Mouse (Mus musculus): ENCODE results near the gene Dexi. TPM values are rescaled to one million over a fixed set of nuclear protein-coding genes. Genes with fewer than 3 reads are reported as not detected.
A peak's percentile ranks its signal among the peaks of the same experiment; 100 is the strongest.

Gene Dexi
- polyA plus RNA-seq, 1 experiment from 2014 or later, result 21.7 TPM

- Histone ChIP-seq H3K4me2 (ENCODE audit: low read length) (no peak overlapping the region), H3K4me1 (replicated peaks; ENCODE audit: insufficient read depth, low read length) (no peaks in the 10 kb centered on the region), H3K36me3 (ENCODE audit: insufficient read depth, low read length) (no peaks in the 10 kb centered on the region), H3K4me3 (replicated peaks; ENCODE audit: low read depth, low read length) (no peak overlapping the region), H3K9me3 (replicated peaks; ENCODE audit: low read length) (no peaks in the 10 kb centered on the region), H3K27ac (no peak overlapping the region), H3K27me3 (ENCODE audit: insufficient read depth, low read length) (no peaks in the 10 kb centered on the region), H3K9ac (ENCODE audit: low read depth, low read length) (no peak overlapping the region)
- no peak for TF ChIP-seq CTCF (IDR thresholded peaks at IDR 0.05; ENCODE audit: low read depth)
- 78% methylated on average over 4 of the region's 4 CpGs for WGBS
- DNase-seq (ENCODE audit: low spot score) (no peak), ATAC-seq (replicated peaks; ENCODE audit: low FRiP score, low read depth) (no peak)
Measured at GRCm38 (mm10) chr16:10524866-10525609, 17.8 kb downstream of the Dexi start.

- Histone ChIP-seq H3K4me1 (replicated peaks; ENCODE audit: insufficient read depth, low read length) (no peaks in the 10 kb centered on the region), H3K27me3 (ENCODE audit: insufficient read depth, low read length) (no peaks in the 10 kb centered on the region), H3K27ac (no peak overlapping the region), H3K4me2 (ENCODE audit: low read length) (no peak overlapping the region), H3K36me3 (ENCODE audit: insufficient read depth, low read length) (no peaks in the 10 kb centered on the region), H3K4me3 (replicated peaks; ENCODE audit: low read depth, low read length) (no peak overlapping the region), H3K9me3 (replicated peaks; ENCODE audit: low read length) (no peaks in the 10 kb centered on the region), H3K9ac (ENCODE audit: low read depth, low read length) (no peak overlapping the region)
- ATAC-seq (replicated peaks; ENCODE audit: low FRiP score, low read depth) (no peak), DNase-seq (ENCODE audit: low spot score) (no peak)
- no peak for TF ChIP-seq CTCF (IDR thresholded peaks at IDR 0.05; ENCODE audit: low read depth)
- 82% methylated on average over 8 of the region's 8 CpGs for WGBS
Measured at GRCm38 (mm10) chr16:10523650-10524049, 19.2 kb downstream of the Dexi start.

GRCm38 (mm10) chr16:10522811-10523210 lies 20.0 kb downstream of the Dexi start:
- Histone ChIP-seq H3K9ac (ENCODE audit: low read depth, low read length) (no peak overlapping the region), H3K27ac (no peak overlapping the region), H3K4me2 (ENCODE audit: low read length) (no peak overlapping the region), H3K4me1 (replicated peaks; ENCODE audit: insufficient read depth, low read length) (no peaks in the 10 kb centered on the region), H3K9me3 (replicated peaks; ENCODE audit: low read length) (no peaks in the 10 kb centered on the region), H3K4me3 (replicated peaks; ENCODE audit: low read depth, low read length) (no peak overlapping the region), H3K27me3 (ENCODE audit: insufficient read depth, low read length) (no peaks in the 10 kb centered on the region), H3K36me3 (ENCODE audit: insufficient read depth, low read length) (no peaks in the 10 kb centered on the region)
- DNase-seq (ENCODE audit: low spot score) (peak; percentile 67), ATAC-seq (replicated peaks; ENCODE audit: low FRiP score, low read depth) (no peak)
- peak; percentile 81 for TF ChIP-seq CTCF (IDR thresholded peaks at IDR 0.05; ENCODE audit: low read depth)
- WGBS, result 76% methylated on average over 1 of the region's 1 CpGs

- Histone ChIP-seq H3K4me2 (ENCODE audit: low read length) (no peak overlapping the region), H3K27me3 (ENCODE audit: insufficient read depth, low read length) (no peaks in the 10 kb centered on the region), H3K4me3 (replicated peaks; ENCODE audit: low read depth, low read length) (no peak overlapping the region), H3K4me1 (replicated peaks; ENCODE audit: insufficient read depth, low read length) (no peaks in the 10 kb centered on the region), H3K27ac (no peak overlapping the region), H3K9me3 (replicated peaks; ENCODE audit: low read length) (no peaks in the 10 kb centered on the region), H3K9ac (ENCODE audit: low read depth, low read length) (no peak overlapping the region), H3K36me3 (ENCODE audit: insufficient read depth, low read length) (no peaks in the 10 kb centered on the region)
- 46% methylated on average over 2 of the region's 2 CpGs for WGBS
- ATAC-seq (replicated peaks; ENCODE audit: low FRiP score, low read depth) (peak; percentile 79), DNase-seq (ENCODE audit: low spot score) (peak; percentile 89)
- peak; percentile 84 for TF ChIP-seq CTCF (IDR thresholded peaks at IDR 0.05; ENCODE audit: low read depth)
Measured at GRCm38 (mm10) chr16:10520908-10521614, 21.8 kb downstream of the Dexi start.

GRCm38 (mm10) chr16:10518030-10518429 lies 24.8 kb downstream of the Dexi start:
- Histone ChIP-seq H3K27ac (no peak overlapping the region), H3K27me3 (ENCODE audit: insufficient read depth, low read length) (no peaks in the 10 kb centered on the region), H3K4me3 (replicated peaks; ENCODE audit: low read depth, low read length) (no peak overlapping the region), H3K4me1 (replicated peaks; ENCODE audit: insufficient read depth, low read length) (no peaks in the 10 kb centered on the region), H3K9me3 (replicated peaks; ENCODE audit: low read length) (no peaks in the 10 kb centered on the region), H3K36me3 (ENCODE audit: insufficient read depth, low read length) (no peaks in the 10 kb centered on the region), H3K4me2 (ENCODE audit: low read length) (no peak overlapping the region), H3K9ac (ENCODE audit: low read depth, low read length) (no peak overlapping the region)
- 53% methylated on average over 5 of the region's 5 CpGs for WGBS
- ATAC-seq (replicated peaks; ENCODE audit: low FRiP score, low read depth), result no peak
- peak; percentile 37; the same call in 1 of the 2 replicates for TF ChIP-seq CTCF (IDR thresholded peaks at IDR 0.05; ENCODE audit: low read depth)
- no peak for DNase-seq (ENCODE audit: low spot score)

GRCm38 (mm10) chr16:10515953-10516572 lies 26.8 kb downstream of the Dexi start:
- TF ChIP-seq CTCF (IDR thresholded peaks at IDR 0.05; ENCODE audit: low read depth), result no peak
- no peak overlapping the region for H3K9ac ChIP-seq (ENCODE audit: low read depth, low read length)
- no peaks in the 10 kb centered on the region for H3K36me3 ChIP-seq (ENCODE audit: insufficient read depth, low read length)
- WGBS, result 88% methylated on average over 12 of the region's 12 CpGs
- H3K9me3 ChIP-seq (replicated peaks; ENCODE audit: low read length), result no peaks in the 10 kb centered on the region
- H3K27me3 ChIP-seq (ENCODE audit: insufficient read depth, low read length), result no peaks in the 10 kb centered on the region
- no peaks in the 10 kb centered on the region for H3K4me1 ChIP-seq (replicated peaks; ENCODE audit: insufficient read depth, low read length)
- H3K4me2 ChIP-seq (ENCODE audit: low read length), result no peak overlapping the region
- DNase-seq (ENCODE audit: low spot score) (no peak), ATAC-seq (replicated peaks; ENCODE audit: low FRiP score, low read depth) (no peak)
- no peak overlapping the region for H3K27ac ChIP-seq
- no peak overlapping the region for H3K4me3 ChIP-seq (replicated peaks; ENCODE audit: low read depth, low read length)

Data from kidney, postnatal 0 days (tissue).